Mouse (Mus musculus): ENCODE data around the gene Uri1.

The Uri1 gene

DNA sequence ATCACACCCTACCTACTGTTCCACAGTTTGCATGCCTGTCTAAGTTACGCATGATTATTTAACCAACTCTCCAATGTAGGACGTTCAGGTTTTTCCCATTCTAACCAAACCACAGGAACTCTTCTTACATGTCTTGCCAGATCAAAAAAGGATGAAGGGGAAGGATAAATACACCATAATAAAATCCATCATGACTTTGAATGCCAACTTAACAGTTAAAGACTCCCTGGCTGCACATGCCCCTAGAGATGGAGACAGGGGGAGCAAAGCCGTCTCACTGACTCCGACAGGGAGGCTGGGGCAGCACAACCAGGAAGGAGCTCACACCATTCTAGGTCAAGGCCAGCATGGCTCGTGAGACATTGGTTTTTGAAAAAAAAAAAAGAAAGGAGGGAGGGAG, 8.0 kb downstream of the Uri1 start:
- no peak for DNase-seq (ENCODE audit: low read depth)

DNA sequence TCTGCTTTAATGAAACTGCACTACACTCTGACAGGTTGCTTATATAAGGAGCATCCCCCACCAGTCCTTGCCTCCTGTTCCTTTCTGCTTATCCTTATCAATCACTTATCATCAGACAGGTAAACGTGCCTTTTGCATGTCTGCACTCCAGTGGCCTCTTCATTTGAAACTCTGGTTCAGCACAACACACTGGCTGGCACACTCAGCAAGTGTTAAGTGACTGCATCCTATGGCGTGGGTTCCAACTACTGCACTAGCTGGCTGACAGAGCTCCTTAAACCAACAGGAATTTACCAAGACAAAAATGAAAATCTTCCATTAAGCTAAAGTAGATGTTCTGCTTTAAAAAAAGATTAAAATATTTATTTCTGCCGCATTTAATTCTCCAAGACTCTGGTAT, 9.4 kb downstream of the Uri1 start:
- DNase-seq (ENCODE audit: low read depth) = no peak

DNA sequence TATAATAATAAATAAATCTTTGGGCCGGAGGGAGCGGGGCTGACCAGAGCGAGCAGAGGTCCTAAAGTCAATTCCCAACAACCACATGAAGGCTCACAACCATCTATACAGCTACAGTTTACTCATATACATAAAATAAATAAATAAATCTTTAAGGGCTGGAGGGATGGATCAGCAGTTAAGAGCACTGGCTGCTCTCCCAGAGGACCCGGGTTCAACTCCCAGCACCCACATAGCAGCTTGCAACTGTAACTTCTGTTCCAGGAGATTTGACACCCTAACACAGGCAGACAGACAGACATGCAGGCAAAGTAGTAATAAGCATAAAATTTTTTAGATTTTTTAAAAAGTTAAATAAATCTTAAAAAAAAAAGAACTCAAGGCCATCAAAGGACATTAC, 10.5 kb downstream of the Uri1 start:
- no peak for DNase-seq (ENCODE audit: low read depth)

DNA sequence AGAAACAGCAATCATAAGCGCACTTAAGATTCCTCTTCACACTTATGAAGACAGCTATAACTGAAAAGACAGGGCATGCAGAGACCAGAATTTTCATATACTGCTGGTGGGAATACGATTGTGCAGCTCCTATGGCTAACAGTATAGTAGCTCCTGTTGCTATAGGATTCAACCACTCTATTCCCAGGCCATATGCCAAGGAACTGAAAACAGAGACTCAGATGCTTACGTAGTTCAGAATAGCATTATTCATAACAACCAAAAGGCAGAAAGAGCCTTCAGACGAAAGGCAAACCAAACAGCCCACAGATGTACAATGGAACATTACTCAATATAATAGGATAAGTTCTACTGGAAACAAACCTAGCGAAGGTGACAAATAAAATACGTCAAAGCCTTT, 15.0 kb downstream of the Uri1 start:
- DNase-seq (ENCODE audit: low read depth) = peak; percentile 11

DNA sequence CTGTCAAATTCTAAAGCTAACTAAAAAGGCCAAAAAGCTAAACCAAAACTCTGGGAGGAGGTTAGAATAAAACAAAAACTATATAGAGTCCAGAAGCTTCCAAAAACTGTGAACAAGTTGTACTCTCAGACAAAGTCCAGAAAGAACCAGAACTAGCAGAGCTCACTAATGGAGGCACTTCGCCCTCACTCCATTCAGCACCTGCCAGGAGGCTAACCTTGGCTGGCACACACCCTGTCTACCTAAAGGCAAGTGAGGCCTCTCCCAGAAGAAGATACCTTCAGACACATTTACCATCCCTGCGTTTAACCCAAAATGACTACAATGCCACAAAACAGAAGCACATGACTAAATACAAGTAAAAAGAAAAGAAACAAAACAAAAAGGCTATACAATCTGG, 20.9 kb downstream of the Uri1 start:
- DNase-seq (ENCODE audit: low read depth) = no peak

DNA sequence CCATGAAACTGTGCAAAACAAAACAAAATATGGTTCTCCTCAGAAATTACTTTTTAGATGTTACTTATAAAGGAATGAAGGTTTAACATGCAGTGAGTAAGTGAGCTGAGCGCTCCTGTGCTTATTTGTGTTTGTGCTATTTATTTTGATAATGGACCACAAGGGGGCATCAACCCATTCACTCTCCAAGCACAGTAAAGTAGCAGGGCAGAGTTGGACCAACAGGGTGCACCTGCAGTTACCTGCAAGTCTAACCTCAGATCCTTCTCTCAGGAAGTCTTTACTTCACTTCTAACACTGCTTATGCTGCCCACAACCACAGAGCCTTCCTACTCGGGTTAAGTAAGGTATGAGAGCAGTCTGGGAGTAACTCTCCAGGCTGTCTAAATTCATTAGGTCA, 23.7 kb downstream of the Uri1 start:
- peak; percentile 25 for DNase-seq (ENCODE audit: low read depth)

DNA sequence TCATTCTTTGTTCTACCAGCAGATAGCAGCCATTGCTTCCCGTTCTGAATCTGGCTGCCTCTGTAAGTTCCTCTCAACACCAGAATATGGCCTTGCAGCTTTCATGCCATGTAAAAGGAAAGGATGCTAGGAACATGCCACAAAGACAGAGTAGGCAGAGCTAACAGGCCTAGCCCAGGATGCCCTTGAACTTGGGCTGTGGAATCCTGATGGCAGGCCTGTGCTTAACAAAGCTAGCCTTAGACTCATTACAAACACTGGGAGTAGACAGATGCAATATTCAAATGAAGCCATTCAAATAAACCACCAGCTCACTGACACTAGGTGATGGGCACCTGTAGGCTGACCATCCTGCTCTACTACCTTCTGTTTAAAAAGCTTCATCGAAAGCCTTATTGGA, 30.5 kb downstream of the Uri1 start:
- DNase-seq (ENCODE audit: low read depth) = no peak

DNA sequence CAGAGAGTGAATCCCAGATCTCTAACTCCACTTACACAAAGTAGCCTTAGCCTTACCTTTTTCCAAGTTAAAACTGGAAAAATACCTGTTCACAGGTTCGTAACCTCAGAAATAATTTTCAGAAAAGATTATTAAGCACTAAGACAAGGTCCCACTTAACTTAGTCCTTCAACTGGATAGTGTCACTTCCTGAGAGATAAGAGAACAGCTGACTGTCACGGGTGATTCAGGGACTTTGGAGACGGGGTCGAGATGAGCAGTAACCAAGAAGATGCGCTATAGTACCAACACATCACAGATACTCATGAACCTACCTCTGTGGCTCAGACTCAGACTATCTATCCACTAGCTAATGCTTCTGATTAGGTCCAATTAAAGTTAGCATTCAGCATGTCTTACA, 38.5 kb downstream of the Uri1 start:
- no peak for DNase-seq (ENCODE audit: low read depth)

DNA sequence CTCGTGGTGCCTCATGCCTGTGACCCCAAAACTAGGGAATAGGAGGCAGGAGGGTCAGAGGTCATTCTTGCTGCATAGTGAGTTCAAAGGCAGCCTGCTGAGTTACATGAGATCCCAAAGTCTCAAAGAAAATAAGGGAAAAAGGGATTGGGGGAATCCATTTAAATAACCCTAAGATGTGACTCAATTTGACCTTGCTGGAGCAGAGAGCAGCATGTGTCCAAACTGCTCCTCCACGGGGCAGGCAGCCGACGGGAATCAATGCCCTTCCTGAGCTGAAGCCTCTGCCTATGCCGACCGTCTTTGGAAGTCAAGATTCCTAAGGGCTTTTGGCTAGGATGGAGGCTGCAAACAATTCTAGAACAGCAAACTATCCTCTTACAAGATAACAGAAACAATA, 39.9 kb downstream of the Uri1 start:
- DNase-seq (ENCODE audit: low read depth) = no peak

DNA sequence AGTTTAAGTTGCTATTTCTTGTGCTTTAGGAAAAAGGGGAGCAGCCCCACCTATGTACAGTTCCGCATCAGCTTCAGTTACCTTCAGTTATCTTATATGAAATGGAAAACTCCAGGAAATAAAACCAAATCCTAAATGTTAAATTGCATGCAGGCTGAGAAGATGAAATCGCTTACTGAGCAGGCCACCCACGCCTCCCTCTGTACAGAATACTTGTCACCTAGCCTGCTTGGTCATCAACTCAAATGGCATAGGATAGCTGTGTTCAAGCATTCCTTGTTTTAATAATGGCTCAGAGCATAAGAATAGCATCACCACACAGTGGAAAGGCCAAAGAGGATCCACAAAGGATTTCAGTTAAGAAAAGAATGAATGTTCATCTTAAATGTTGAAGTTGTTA, 43.6 kb downstream of the Uri1 start:
- no peak for DNase-seq (ENCODE audit: low read depth)

DNA sequence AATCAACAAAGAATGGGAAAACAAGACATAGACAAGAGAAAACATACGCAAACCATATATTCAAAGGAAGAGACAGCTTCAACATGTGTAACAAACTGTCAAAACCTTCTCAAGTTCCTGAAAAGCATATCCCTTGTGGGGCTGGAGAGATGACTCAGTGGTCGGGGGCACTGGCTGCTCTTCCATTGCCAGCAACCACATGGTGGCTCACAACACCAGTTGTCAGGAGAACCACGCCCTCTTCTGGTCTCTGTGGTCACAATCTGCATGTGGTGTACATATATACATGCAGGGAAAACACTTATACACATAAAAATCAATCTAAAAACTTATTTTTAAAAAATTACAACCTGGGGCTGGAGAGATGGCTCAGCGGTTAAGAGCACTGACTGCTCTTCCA, 44.9 kb downstream of the Uri1 start:
- DNase-seq (ENCODE audit: low read depth) = peak; percentile 50

DNA sequence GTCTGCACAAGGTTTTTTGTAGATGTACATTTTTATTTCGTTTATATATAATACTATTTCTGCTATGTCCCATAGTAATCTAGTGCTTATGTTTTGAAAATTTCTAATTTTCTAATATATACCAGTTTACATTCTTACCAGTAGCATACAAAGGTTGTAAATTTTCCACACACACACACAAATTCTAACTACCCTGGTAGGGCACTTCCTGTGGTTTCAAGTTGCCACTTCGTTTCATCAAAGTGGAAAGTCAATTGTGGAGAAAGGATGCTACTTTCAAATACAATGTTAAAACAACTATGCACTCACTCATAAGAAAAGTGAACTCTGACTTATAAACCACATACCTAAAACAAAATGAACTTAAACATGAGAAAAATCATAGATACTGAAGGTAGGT, 45.7 kb downstream of the Uri1 start:
- DNase-seq (ENCODE audit: low read depth) = no peak

DNA sequence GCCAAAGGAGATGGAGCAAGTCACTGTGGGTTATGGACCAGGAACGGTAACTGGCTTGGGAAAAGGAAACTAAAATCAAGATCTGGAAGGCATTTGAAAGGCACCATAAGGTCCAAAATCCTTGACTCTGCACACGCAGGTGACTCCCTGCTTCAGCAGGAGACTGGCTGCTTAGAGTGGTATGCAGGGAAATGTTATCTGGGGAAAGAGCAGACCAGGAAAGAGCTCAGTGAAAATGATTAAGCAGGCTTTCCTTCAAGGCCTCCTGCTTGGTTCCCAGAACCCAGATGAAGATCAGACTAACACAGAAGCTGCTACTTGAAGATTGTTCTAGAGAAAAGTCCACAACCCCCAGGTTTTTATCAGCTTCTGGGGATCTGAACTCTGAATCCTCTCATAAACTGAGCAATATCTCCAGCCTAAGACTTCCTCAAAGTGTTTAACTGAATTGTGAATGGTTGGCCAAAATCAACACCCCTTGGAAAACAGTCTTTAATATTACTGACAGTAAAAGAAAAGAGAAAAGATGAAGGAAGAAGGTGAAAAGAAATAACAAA, 50.3 kb downstream of the Uri1 start:
- DNase-seq (ENCODE audit: low read depth) = no peak

DNA sequence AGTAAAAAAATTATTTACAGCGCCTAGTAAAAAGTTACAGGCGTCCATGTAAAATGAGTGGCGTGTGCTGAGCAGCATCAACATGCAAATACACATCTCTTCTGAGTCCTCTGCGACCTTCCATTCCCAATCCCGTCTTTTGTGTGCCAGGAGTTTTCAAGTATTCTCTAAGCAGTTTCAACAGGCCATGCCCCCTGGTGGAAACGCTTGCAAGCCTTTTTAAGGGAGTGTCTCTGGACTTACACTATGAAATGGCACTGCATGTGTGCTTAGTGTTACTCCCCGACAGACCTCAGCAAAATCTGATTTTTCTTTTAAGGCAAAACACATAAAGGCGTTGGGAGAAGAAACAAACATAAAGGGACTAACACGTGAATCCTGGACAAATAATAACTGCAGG, 50.8 kb downstream of the Uri1 start:
- DNase-seq (ENCODE audit: low read depth) = peak; percentile 17

DNA sequence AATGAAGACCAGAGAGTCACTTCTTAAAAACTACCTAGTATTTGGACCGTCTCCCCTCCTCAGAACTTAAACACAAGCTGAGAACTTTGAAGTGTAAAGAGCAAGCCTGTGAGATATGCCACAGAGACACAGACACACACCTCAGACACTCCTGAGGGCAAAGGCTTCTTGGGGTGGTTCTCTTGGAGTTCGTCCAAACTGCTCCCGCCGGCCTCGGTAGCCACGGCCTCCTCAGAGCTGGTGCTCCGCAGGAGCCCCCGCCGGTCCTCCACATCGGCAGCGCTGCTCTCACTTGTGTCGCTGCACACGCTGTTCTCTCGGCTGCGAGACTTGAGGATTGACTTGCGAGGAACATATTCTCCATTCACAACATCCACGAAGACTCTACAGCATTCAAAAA, 61.0 kb downstream of the Uri1 start:
- DNase-seq (ENCODE audit: low read depth) = no peak

DNA sequence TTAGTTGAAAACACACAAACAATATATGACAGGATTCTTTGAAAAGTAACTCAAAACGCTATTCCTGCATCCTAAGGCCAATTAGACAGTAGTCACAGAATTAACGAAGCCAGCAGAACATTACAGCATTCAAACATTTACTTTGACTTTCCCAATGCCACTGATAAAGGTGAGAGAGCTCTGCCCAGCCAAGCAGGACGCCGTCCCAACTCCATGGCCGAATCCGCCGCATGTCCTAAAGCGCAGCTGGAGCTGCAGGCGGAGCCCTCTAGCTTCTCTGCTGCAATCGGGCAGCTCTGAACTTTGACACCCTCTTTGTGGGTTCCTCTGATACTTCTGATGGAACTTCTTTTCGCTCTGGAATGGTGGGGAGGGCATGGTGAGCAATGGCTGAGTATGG, 62.1 kb downstream of the Uri1 start:
- DNase-seq (ENCODE audit: low read depth) = no peak

DNA sequence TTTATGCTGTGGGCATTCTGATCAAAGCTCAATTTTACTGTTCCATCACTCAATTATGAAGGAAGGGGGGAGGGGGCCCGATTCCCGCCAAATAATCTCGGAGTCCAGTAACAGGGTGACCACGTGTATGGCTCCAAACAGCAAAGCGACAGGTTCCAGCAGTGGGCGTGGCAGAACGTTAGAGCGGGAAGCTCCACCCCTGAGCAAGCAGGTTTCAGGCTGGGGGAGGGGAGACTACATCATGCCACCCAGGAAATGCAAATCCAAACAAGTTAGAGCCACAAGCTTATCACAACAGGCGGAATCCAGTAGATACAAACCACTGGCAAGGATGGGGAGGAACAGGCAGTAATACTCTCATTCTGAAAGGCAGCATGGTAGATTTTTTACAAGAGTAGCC, 71.5 kb downstream of the Uri1 start:
- DNase-seq (ENCODE audit: low read depth) = no peak

DNA sequence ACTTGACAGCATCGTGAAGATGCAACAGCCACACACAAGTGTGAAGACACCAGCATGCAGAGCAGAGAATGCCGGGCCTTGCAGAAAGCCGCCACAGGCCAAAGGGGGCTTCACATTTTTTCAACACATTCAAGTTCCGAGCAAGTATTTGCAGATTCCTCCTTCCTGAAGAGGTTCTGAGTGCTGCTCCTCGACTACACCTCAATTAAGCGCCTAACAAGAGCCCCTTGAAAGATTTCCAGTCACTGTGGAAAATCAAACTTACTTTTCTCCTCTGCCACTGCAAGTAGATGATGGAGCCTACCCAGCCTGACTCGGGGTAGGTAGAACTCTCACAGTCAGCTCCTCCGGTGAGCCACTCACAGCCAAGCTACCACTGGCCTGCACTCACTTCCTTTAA, 86.9 kb downstream of the Uri1 start:
- no peak for DNase-seq (ENCODE audit: low read depth)

DNA sequence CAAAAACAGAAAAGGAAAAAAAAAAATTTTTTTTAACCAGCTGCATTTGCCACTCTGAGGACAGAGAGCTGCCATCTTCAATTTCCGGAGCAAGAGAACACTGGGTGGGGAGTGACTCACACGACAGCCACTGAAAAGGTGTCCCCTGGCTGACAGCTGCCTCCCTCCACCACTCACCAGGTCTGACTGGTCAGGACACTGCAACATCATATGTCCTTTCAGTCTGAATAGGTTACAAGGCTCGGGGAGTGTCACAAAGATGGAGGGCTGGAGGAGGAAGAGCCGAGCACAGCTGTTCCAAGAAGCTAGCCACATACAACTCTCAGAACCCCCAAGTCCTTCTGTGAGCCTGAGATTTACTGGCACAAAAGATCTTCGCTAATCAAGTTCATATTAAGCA, 87.6 kb downstream of the Uri1 start:
- no peak for DNase-seq (ENCODE audit: low read depth)

DNA sequence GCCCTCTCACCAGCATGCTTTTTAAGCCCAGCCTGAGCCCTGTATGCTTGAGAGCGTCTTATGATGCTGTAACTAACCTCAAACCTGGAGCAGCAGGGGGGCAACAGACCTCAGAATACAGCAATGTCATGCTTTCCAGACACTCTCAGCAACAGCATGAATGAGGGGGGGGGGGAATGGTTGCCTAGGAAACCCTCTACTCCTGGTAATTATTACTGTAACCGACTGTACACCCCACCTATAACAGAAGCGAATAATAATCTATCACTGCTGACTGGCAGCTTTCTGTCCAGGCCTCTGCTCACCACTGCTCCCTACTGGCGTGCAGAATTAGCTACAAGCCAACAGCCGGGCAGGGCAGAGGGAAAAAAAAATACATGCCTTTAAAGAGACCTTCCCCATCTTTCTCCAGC, 88.6 kb downstream of the Uri1 start:
- DNase-seq (ENCODE audit: low read depth) = peak; percentile 49

DNA sequence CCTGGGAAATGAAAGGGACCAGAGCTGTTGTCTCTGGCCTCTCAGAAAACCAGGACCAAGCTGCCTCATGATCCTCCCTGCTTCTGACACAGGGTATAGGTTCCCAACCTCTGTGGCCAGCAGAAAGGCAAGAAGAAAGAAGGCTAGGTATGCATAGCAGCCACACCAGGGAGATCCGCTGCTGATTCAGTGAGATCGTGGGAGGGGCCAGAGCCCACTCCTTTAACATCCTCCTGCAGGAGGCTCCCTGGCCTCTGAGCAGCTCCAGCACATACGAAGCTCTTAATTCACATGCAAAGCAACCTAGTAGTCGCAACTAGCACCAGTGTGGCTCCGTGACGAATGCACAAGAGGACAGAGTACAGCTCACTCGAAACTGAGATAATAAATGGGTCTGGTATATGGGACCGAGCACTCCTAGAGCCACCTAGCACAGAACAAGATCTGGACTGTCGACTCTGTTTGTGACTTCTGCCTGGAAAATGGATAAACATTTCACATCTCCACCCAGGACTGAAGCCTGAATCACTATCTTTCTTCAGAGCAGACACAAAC, 89.5 kb downstream of the Uri1 start:
- DNase-seq (ENCODE audit: low read depth) = no peak

DNA sequence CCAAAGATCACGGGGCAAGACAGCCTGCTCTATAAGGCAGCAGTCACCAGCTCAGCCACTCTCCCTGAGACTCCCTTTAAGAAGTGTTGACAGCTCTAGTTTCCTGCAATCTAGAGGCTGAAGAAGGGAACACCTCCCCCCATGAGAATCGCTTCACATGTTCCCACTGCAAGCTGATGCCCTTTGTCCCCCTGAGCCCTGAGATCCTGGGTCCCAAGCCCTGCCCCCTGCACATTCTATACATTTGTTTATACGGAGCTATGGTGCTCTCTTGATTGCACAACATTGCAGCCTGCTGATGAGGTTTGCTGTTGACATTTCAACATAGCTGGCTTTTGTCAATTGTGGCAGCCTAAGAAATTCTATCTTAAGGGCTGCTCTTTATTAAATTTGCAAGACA, 91.7 kb downstream of the Uri1 start:
- no peak for DNase-seq (ENCODE audit: low read depth)

DNA sequence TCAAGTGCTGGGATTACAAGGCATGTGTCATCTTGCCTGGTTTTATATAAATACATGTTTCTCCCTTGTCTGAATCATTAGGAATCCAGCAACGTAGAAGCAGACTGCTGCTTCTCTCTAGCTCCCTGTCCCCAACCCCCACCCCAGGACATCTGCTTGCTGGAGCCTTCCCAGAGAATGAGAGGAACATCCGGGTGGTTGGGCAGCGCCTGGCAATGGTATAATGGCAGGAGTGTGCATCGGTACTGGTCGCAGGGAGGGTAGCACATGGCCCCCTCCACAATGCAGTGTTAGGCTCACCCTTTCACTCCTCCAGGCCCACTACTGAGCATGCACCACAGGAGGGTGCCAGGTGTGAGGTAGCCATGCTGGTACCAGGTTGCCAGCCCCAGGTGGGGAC, 93.6 kb downstream of the Uri1 start:
- DNase-seq (ENCODE audit: low read depth) = peak; percentile 49

DNA sequence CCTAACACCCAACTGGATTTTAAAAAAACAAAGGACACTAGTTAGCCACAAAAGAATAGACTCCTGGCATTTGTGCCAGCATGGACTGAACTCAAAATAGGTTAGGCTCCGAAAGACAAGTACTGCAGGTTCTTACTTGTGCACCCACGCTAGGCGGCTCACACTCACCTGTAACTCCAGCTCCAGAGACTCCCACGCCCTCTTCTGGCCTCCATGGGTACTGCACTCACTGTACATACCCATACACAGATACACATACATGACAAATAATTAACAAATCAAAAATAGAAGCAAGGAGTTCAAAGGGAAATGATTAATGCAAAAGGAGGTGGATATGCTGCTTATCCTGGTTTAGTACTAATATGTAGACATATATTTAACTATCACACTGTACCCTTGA, 100.4 kb downstream of the Uri1 start:
- no peak for DNase-seq (ENCODE audit: low read depth)
